Mouse (Mus musculus) bone marrow, adult 2 months (tissue): ENCODE data around the gene Gm19684.
"Not testable (repeated sequence)": the region's sequence is repeated elsewhere in the genome, so short reads cannot be mapped to it uniquely, and the experiment has no call there.

Experiments used
- CTCF ChIP-seq: fragments of 200-500 bp; IDR thresholded peaks from 2 replicates; pipeline ENCODE4 v1.5.1; 2011; ENCODE audit warnings: low read length, control low read depth; ENCODE audit not compliant: control insufficient read depth, insufficient read depth
- POLR2A ChIP-seq: fragments of 200-500 bp; IDR thresholded peaks from 2 replicates; pipeline ENCODE4 v1.6.1; 2011; ENCODE audit warnings: low read depth, mild to moderate bottlenecking, control low read depth, low read length, borderline replicate concordance; ENCODE audit not compliant: control insufficient read depth

GRCm38 (mm10) chr17:36092520-36092919, 29.0 kb upstream of the Gm19684 start:
- not testable (repeated sequence) for TF ChIP-seq CTCF, POLR2A
